Mouse (Mus musculus) frontal cortex, postnatal 10 days (tissue): ENCODE measurements at regions not wholly inside any gene's neighbourhood (a gene's known extent, or its start where the extent isn't known, plus 50 kb on each side); places are given as distances from the start of the nearest gene placed in this dataset.

Experiments used
- DNase-seq, 2 experiments: peaks; one replicate each; pipeline ENCODE4 v3.0.0; 2022; ENCODE audit warnings: low spot score in 2 of 2, mixed read lengths in 1 of 2

- no peak for DNase-seq
Measured at GRCm38 (mm10) chr17:67569865-67570264, 62.7 kb downstream of the Lrrc30 start.

DNA sequence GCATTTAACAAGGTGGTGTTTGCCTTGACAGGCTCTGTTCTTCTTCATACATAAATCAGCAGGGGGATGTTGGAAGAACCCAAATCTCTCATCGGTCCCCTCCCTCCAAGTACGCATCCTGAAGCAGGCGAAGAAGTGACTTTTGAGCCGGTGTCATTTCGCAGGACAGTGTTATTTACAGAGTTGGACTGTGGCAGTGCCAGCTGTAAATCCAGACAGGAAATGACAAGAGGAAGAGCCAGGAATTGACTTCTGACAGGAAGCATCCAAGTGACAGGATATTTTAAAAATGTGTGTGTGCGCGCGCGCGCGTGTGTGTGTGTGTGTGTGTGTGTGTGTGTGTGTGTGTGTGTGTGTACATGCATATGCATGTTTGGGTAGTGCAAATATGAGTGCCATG lies 66.3 kb downstream of the Lrrc30 start:
- DNase-seq, result no peak

GRCm38 (mm10) chr17:67565746-67566145 lies 66.8 kb downstream of the Lrrc30 start:
- no peak for DNase-seq

- DNase-seq, result no peak
Measured at GRCm38 (mm10) chr17:67564845-67565244, 67.7 kb downstream of the Lrrc30 start.

DNA sequence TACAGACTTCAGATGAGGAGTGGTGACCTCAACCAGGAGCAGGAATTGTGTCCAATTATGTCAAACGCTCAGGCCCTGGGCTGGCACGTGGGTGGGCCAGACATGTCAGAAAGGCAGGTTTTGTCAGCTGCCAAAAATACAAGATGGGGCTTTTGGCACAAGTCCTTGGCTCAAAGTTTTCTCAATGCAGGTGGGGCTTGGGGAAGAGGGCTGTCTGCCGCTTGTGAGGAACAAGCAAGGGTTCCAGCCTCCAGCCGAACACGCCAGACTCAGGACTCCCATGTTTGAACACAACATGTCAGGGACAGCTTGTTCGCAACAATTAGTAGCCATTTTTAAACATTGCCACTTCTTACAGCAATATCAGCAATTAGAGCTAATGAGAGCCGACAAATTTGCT lies 69.5 kb downstream of the Lrrc30 start:
- DNase-seq, result no peak

GRCm38 (mm10) chr17:67561802-67562201 lies 70.7 kb downstream of the Lrrc30 start:
- no peak for DNase-seq

DNA sequence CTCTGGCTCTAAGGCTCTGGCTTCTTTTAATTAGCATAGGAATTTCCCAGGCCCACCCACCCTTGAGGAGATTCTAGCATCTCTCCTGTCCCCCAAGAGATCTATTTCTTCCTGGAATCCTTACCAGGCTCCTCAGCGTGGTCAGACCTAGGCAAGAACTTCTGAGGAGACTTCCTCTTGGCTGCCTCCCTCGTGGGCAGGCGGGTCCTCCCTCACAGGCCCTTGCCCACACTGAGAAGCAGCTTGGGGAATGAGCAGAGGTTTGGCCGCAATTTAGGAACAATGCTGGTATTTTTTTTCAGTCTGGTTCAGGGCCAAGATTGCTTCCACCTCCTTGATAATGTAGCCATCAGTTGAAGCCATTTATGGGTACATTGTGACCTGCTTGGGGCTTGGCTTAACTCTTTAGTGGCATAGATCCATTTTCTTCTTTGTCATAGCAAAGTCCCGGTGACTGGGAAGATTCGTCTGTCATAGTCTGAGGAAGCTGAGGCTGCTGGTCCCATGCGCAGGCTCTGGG lies 75.1 kb downstream of the Lrrc30 start:
- DNase-seq, result no peak

GRCm38 (mm10) chr17:67552581-67553139 lies 79.9 kb downstream of the Lrrc30 start:
- no peak for DNase-seq

DNA sequence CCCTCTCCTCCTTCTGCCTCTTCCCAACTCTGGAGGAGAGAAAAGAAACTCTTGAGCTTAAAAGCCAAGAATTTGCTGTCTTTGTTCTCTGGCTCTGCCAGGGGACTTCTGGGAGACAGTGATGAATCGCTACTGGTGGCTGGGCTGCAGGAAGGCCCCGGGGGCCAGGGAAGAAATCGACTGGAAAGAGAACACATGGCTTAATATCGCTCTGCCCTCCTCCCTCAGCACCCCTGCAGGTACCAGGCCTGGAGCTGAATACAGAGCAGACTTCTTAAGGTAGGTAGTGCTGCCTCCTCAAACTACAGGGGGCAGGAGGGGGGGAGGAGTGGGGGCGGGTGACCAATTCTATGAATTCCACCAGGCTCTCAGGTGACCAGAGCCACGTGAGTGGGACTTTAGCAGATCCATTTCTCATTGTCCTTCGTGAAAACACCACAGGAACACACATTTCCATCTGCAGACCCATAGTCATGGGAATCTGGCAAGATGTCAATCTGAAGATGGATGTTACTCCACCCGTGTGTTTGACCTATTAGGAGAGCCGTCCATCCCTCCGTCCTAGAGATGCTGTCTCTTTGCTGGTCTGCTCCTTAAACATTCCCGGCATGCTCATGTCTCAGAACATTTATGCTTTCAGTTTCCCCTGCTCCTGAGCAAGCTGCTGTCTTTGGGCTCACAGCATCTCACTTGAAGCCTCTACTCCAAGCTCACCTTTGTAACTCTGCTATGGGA lies 83.4 kb downstream of the Lrrc30 start:
- DNase-seq, result no peak

DNA sequence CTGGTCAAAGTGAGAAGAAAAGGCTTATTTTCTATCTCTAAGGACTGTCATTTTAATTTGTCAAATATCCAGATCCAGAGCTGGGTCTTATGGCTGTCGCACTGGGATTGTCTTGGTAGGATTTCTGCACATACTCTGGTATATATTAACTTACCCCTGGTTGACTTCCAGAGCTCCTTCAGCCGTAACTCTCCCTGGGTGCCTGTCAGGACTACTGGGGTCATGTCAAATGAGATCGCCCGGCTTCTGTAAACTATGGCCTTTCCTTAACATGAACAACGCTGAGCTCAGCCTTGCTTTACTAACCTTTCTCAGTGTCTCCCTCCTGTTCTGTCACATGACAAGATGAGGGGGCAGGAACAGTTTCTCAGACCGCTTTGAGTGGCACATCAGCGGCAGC lies 88.1 kb downstream of the Lrrc30 start:
- no peak for DNase-seq

- DNase-seq, result no peak
Measured at GRCm38 (mm10) chr17:67532331-67532730, 100.2 kb downstream of the Lrrc30 start.

DNA sequence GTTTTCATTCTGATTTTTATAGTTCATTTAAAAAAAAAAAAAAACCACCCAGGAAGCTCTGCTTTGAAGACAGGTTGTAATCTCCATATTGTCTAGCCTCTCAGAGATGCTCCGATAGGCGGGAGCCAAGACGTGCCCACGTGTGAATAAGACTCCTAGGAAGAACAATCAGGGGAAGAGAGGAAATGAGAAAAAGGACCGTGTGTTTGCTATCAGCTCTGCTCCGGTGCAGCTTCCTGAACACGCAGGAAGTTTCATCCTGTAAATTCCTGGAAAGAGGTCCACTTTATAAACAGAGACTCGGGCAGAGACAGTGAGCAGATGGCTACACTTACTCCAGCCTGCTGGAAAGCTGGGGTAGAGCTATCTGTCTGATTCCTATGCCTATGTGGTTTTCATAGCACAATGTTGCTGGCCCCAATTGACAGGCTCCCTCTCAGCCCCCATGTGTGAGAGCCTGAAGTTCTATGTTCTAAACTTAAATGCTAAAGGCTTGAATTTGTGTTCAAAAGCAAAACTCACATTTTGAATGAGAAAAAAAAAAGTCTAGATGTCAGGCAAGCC lies 111.6 kb downstream of the Lrrc30 start:
- DNase-seq, result no peak

- DNase-seq, result no peak
Measured at GRCm38 (mm10) chr17:67515601-67516147, 116.8 kb downstream of the Lrrc30 start.

- DNase-seq, result no peak
Measured at GRCm38 (mm10) chr17:67514387-67515241, 117.9 kb downstream of the Lrrc30 start.

- DNase-seq, result no peak
Measured at GRCm38 (mm10) chr17:67512699-67513450, 119.6 kb downstream of the Lrrc30 start.

DNA sequence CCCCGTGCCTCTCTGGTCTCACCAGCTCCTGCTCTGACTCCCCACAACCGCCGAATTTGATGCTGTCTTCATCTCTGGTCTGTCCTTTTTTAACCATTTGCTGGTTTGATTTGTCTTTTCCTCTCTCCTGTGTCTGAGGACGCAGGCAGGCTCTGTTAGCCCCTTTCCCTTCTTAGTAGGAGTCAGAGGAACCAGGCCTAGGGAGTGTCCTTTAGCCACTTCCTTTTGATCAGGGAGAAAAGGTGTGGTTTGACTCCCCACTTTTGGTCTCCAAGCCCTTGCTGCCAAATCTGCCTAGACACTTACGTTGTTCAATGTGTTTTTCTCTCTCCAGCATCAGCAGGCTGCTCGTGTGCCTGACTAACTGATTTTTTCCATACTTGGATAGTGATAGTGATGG lies 120.5 kb downstream of the Lrrc30 start:
- DNase-seq, result no peak

DNA sequence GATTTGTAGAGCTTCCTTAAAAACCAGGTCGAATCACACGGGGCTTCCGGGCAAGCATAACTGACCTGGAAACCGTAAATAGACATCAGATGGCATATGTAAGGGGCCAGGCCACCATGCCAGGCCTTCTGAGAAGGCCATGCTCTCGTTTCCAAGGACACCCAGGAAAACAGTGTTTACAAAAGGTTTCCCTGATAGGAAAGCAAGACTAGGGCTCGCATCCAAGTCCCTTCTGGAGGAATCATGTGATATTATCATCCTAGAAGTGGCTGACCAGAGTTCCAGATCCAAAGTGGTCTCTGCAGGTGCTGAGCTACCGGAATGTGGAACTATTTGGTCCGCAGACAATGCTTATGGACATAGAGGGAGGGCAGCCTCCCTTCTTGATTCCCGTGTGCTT lies 122.6 kb downstream of the Lrrc30 start:
- DNase-seq, result no peak

- DNase-seq, result no peak
Measured at GRCm38 (mm10) chr17:67509091-67509618, 123.4 kb downstream of the Lrrc30 start.

- DNase-seq, result no peak
Measured at GRCm38 (mm10) chr17:67508353-67508752, 124.2 kb downstream of the Lrrc30 start.

GRCm38 (mm10) chr17:67506466-67506865 lies 126.1 kb downstream of the Lrrc30 start:
- no peak for DNase-seq

DNA sequence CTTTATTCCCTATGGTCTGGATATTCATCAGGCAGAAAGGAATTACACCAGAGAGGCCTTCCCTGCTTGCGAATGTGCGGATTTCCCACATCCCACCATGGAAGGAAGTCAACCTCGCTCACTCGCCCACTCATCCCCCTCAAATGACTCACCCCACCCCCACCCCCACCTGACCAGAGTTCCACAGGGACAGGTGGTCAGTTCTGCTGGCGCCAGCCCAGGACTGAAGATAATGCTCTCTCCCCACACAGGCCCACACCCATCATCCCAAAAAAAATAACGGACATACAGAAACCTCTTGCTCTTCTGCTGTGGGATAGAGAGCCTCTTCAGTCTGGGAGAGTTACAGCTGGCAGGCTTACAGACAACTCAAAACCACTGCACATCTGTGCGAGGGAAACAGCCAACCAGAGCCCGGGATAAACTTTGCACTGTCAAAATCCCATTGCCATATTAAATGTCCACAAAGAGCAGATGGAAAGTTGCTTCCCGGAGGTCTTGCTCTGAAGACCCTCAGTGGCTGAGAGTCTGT lies 128.0 kb downstream of the Lrrc30 start:
- DNase-seq, result no peak
